Mouse (Mus musculus): ENCODE data around the gene Elovl7.

- TF ChIP-seq CTCF (IDR thresholded peaks at IDR 0.05; ENCODE audit: extremely low read depth, insufficient read depth, low read length), result no peak
- no peak for TF ChIP-seq POLR2A (IDR thresholded peaks at IDR 0.05; ENCODE audit: extremely low read depth, insufficient read depth, low read length)
Measured at GRCm38 (mm10) chr13:108210960-108211359, 3.2 kb upstream of the Elovl7 start.

Data from cortical plate, adult 2 months (tissue).